Mouse (Mus musculus) effector memory CD4-positive, alpha-beta T cell, adult 7 months (primary cell): Measurements from ENCODE around the gene Ndel1. TPM values are rescaled to one million over a fixed set of nuclear protein-coding genes. Genes with fewer than 3 reads are reported as not detected.

ENCODE experiments used
- polyA plus RNA-seq: library from polyadenylated mRNA; unstranded; fragments of 100-300 nt; shearing (Covaris generic); gene quantifications from one replicate; pipeline ENCODE4 v1.2.1, GENCODE M21; 2017

Gene Ndel1
- 155 TPM for polyA plus RNA-seq

DNA sequence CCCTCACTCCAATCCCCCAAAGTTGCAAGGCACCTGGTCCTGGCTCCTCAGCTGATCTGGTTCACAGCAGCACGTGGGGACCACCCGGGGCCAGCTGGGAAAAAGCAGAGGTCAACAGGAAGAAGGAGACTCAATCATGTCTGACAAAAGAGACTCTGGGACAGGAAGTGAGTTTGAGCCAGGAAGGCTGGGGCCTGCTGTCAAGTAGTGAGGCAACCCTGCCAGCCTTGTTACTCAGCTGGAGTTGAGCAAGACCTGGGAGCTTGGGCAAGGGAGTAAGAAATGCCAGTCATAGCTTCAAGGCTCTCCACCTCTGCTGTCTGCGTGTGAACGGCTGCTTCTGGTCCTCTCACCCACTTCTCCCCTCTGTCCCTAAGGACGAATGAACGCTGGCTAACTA lies at the start of gene Ndel1:
Gene Ndel1, minus strand, starts transcription at position 111 of the 400 bp plus-strand sequence.

GRCm38 (mm10) chr11:68901351-68902046 lies 29.8 kb upstream of the Ndel1 start, which contains the start of gene Rpl26:
TSS of gene Rpl26 (plus strand) at chr11:68901583.

DNA sequence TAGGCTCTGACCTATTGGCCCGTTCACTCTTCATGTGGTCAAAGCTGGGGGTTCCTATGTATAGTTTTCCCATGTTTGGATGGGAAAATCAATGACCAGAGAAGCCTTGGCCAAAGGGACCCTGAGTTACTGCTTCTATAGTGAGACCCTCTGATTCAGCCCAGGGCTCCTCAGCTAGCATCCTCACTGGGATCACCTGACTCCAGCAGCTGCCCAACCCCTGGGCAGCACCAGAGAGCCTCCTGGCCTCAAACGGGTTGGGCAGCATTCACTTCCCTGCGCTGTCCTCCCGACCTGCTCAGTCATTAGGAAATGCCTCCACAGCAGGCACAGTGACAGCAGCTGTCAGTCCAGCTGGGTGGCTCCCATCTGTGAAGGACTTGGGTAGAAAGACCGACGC lies 16.6 kb upstream of the Ndel1 start, which contains the start of gene Rnf222:
Gene Rnf222, plus strand, starts transcription at position 301 of the 400 bp plus-strand sequence.

Other genes starting within 250 kb of the Ndel1 start
- gene Myh10, start 180.3 kb downstream of the Ndel1 start, polyA plus RNA-seq = 2.3 TPM
- gene Rnf222, start 16.7 kb upstream of the Ndel1 start, polyA plus RNA-seq = not detected
- 791 TPM for gene Rpl26, start 29.7 kb upstream of the Ndel1 start, polyA plus RNA-seq
- 0.48 TPM for gene Odf4, start 55.2 kb upstream of the Ndel1 start, polyA plus RNA-seq
- gene Arhgef15, start 85.6 kb upstream of the Ndel1 start, polyA plus RNA-seq = 0.24 TPM
- 4.6 TPM for gene Slc25a35, start 96.3 kb upstream of the Ndel1 start, polyA plus RNA-seq
- 3.6 TPM for gene Rangrf, start 103.3 kb upstream of the Ndel1 start, polyA plus RNA-seq
- gene Pfas, start 136.6 kb upstream of the Ndel1 start, polyA plus RNA-seq = 1.8 TPM
- gene Ctc1, start 144.1 kb upstream of the Ndel1 start, polyA plus RNA-seq = 15.3 TPM
- 2.2 TPM for gene Aurkb, start 173.8 kb upstream of the Ndel1 start, polyA plus RNA-seq
- 5.9 TPM for gene Borcs6, start 187.9 kb upstream of the Ndel1 start, polyA plus RNA-seq
- gene Tmem107, start 198.9 kb upstream of the Ndel1 start, polyA plus RNA-seq = 13.6 TPM
- gene Vamp2, start 216.6 kb upstream of the Ndel1 start, polyA plus RNA-seq = 250 TPM
- gene Per1, start 223.4 kb upstream of the Ndel1 start, polyA plus RNA-seq = 81.1 TPM
- gene Hes7, start 248.5 kb upstream of the Ndel1 start, polyA plus RNA-seq = 0.35 TPM